8 mouse cellular contexts compared by ENCODE assay signal in the genomic region with DNA sequence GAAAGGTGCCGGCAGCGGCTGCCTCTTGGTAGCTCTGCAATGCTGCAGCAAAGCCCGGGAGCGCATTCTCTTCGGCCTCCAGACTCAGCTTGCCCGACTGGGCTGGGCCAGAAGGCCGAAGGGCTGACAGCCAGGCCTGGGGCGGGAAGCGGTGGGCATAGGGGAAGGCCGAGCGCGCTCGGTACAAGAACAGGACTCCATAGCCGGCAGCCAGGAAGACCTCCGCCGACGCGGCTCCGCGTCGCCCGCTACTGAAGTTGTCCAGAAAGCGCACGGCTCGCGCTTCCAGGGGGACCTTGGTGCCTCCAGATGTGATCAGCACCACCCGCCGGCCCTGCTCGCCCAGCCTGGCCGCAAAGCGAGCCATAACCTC. TPM values are rescaled to one million over a fixed set of nuclear protein-coding genes. Genes with fewer than 3 reads are reported as not detected.
DNase-seq lines count a peak whose midpoint lies in the region; ATAC-seq and TF ChIP-seq lines count a peak whose summit lies in the region.

No protein-coding gene starts in this region.

- peaks cover 8 to 31% of the 10 kb centered on the region in 2 experiments for H3K4me1 ChIP-seq in heart, embryonic 14.5 days (ENCODE audit: control insufficient read depth in 2 of 2, insufficient read depth in 2 of 2, low read length in 2 of 2)
- peaks cover 26% of the 10 kb centered on the region for H3K4me1 ChIP-seq in E14TG2a.4 (replicated peaks; ENCODE audit: low read depth, low read length)
- peaks cover 11% of the 10 kb centered on the region for H3K4me1 ChIP-seq in embryonic facial prominence, embryonic 14.5 days (ENCODE audit: control insufficient read depth, insufficient read depth, low read length)
- peaks cover 22% of the 10 kb centered on the region for H3K4me1 ChIP-seq in hindbrain, embryonic 15.5 days (replicated peaks)

- no peak for TF ChIP-seq CTCF in E14TG2a.4 (conservative IDR thresholded peaks at IDR 0.05; ENCODE audit: low read length)

- H3K4me3 ChIP-seq in heart, embryonic 14.5 days (ENCODE audit: control insufficient read depth in 1 of 2, insufficient read depth in 1 of 2, low read depth in 1 of 2, low read length in 2 of 2) = peak overlapping the region; percentile 57 to 85
- peak overlapping the region; percentile 97 for H3K4me3 ChIP-seq in E14TG2a.4 (replicated peaks; ENCODE audit: low read length)
- H3K4me3 ChIP-seq in embryonic facial prominence, embryonic 14.5 days (ENCODE audit: low read depth, low read length) = peak overlapping the region; percentile 63
- H3K4me3 ChIP-seq in hindbrain, embryonic 15.5 days = peak overlapping the region; percentile 71

- H3K27me3 ChIP-seq in heart, embryonic 14.5 days (ENCODE audit: control insufficient read depth, insufficient read depth, low read length) = no peaks in the 10 kb centered on the region
- H3K27me3 ChIP-seq in E14TG2a.4 (ENCODE audit: insufficient read depth, low read length) = no peaks in the 10 kb centered on the region
- no peaks in the 10 kb centered on the region for H3K27me3 ChIP-seq in embryonic facial prominence, embryonic 14.5 days (replicated peaks; ENCODE audit: control insufficient read depth, insufficient read depth, low read length)
- H3K27me3 ChIP-seq in hindbrain, embryonic 15.5 days = no peaks in the 10 kb centered on the region

- no peak for ATAC-seq in heart, embryonic 14.5 days (ENCODE audit: insufficient number of reproducible peaks, insufficient read depth, low FRiP score, low read depth)
- ATAC-seq in embryonic facial prominence, embryonic 14.5 days (ENCODE audit: low read depth) = peak; percentile 53
- peak; percentile 73; the same call in 1 of the 2 replicates for ATAC-seq in hindbrain, embryonic 15.5 days (ENCODE audit: low FRiP score, low read depth)
- ATAC-seq in megakaryocyte-erythroid progenitor cell, adult 5-6 weeks (replicated peaks; ENCODE audit: low FRiP score, low TSS enrichment, poor library complexity, severe bottlenecking) = peak; percentile 23; the same call in 1 of the 2 replicates

- peak overlapping the region; percentile 85 for H3K9ac ChIP-seq in heart, embryonic 14.5 days (ENCODE audit: low read length)
- H3K9ac ChIP-seq in embryonic facial prominence, embryonic 14.5 days (ENCODE audit: low read depth, low read length) = peak overlapping the region; percentile 75
- peak overlapping the region; percentile 73 for H3K9ac ChIP-seq in hindbrain, embryonic 15.5 days

- H3K9me3 ChIP-seq in heart, embryonic 14.5 days (ENCODE audit: control insufficient read depth, low read length) = no peaks in the 10 kb centered on the region
- no peaks in the 10 kb centered on the region for H3K9me3 ChIP-seq in E14TG2a.4 (ENCODE audit: low read length)
- H3K9me3 ChIP-seq in embryonic facial prominence, embryonic 14.5 days (ENCODE audit: control insufficient read depth, low read length) = no peaks in the 10 kb centered on the region
- no peaks in the 10 kb centered on the region for H3K9me3 ChIP-seq in hindbrain, embryonic 15.5 days

- under 1% methylated on average over 31 of the region's 31 CpGs for WGBS in heart, embryonic 14.5 days
- 0% methylated on average over 19 of the region's 31 CpGs for WGBS in embryonic facial prominence, embryonic 14.5 days
- under 1% methylated on average over 31 of the region's 31 CpGs for WGBS in hindbrain, embryonic 15.5 days

- H3K4me2 ChIP-seq in heart, embryonic 14.5 days (ENCODE audit: low read length) = peak overlapping the region; percentile 90
- H3K4me2 ChIP-seq in embryonic facial prominence, embryonic 14.5 days (ENCODE audit: low read depth, low read length) = peak overlapping the region; percentile 79
- H3K4me2 ChIP-seq in hindbrain, embryonic 15.5 days = peak overlapping the region; percentile 87

- intact Hi-C loops in heart, postnatal 25 days (cut with DNase I) = loop anchor here (2.0 to 5.0 kb wide), 4 partner anchors 100 to 175 kb away; a partner anchor contains a TSS

- H3K36me3 ChIP-seq in heart, embryonic 14.5 days (ENCODE audit: control insufficient read depth, insufficient read depth, low read length) = no peaks in the 10 kb centered on the region
- H3K36me3 ChIP-seq in E14TG2a.4 (ENCODE audit: insufficient read depth, low read length) = peaks cover 36% of the 10 kb centered on the region
- no peaks in the 10 kb centered on the region for H3K36me3 ChIP-seq in embryonic facial prominence, embryonic 14.5 days (ENCODE audit: control insufficient read depth, insufficient read depth, low read length)
- H3K36me3 ChIP-seq in hindbrain, embryonic 15.5 days = no peaks in the 10 kb centered on the region

- DNase-seq in heart, postnatal 25 days (ENCODE audit: low spot score) = no peak
- DNase-seq in embryonic facial prominence, embryonic 14.5 days (ENCODE audit: low spot score) = peak; percentile 9
- DNase-seq in left cerebral cortex, adult 9 months (ENCODE audit: low spot score in 2 of 2) = no peak
- DNase-seq in frontal cortex, postnatal 25 days (ENCODE audit: low spot score in 2 of 2) = no peak

- H3K27ac ChIP-seq in heart, embryonic 14.5 days (replicated peaks in 1 of 2; ENCODE audit: control insufficient read depth in 1 of 2, insufficient read depth in 1 of 2, low read depth in 2 of 2, low read length in 2 of 2) = peak overlapping the region; percentile 85 to 94
- H3K27ac ChIP-seq in embryonic facial prominence, embryonic 14.5 days (replicated peaks; ENCODE audit: low read depth, low read length) = peak overlapping the region; percentile 87
- peak overlapping the region; percentile 94 for H3K27ac ChIP-seq in hindbrain, embryonic 15.5 days (replicated peaks)

RNA-seq across cellular contexts. Expression of a gene that starts 0.3 kb away (rescaled TPM):
- polyA plus RNA-seq in heart, embryonic 14.5 days (2014; fragmentation: Nextera tagmentation; extraction: Ambion mirVana) = 31.5 and 35.7 TPM in 2 replicates
- total RNA-seq in heart, postnatal 25 days (2021) = 1 to 10 TPM; 8.9 TPM
- 22.1 and 30.3 TPM in 2 replicates for polyA plus RNA-seq in embryonic facial prominence, embryonic 14.5 days (2014; fragmentation: Nextera tagmentation; extraction: Ambion mirVana)
- polyA plus RNA-seq in hindbrain, embryonic 15.5 days (2015; fragmentation: Nextera tagmentation; extraction: Ambion mirVana) = 20.4 and 20.8 TPM in 2 replicates
- 6.3 and 13.0 TPM in 2 replicates for total RNA-seq in megakaryocyte-erythroid progenitor cell, adult 5-6 weeks (2014; fragmentation: Nextera tagmentation)
- 3.8 and 4.8 TPM in 2 replicates for total RNA-seq in megakaryocyte-erythroid progenitor cell, adult 5-6 weeks (2017)

RNA-seq across cellular contexts. Expression of a gene that starts 0.7 kb away (rescaled TPM):
- 0.31 and 0.45 TPM in 2 replicates for polyA plus RNA-seq in heart, embryonic 14.5 days (2014; fragmentation: Nextera tagmentation; extraction: Ambion mirVana)
- not detected for total RNA-seq in heart, postnatal 25 days (2021)
- polyA plus RNA-seq in embryonic facial prominence, embryonic 14.5 days (2014; fragmentation: Nextera tagmentation; extraction: Ambion mirVana) = 0.90 TPM in 1 of 2 replicates, not detected in the other
- 0.35 and 0.47 TPM in 2 replicates for polyA plus RNA-seq in hindbrain, embryonic 15.5 days (2015; fragmentation: Nextera tagmentation; extraction: Ambion mirVana)
- total RNA-seq in megakaryocyte-erythroid progenitor cell, adult 5-6 weeks (2014; fragmentation: Nextera tagmentation) = not detected in 2 replicates
- not detected in 2 replicates for total RNA-seq in megakaryocyte-erythroid progenitor cell, adult 5-6 weeks (2017)

RNA-seq across cellular contexts. Expression of a gene that starts 6.6 kb away (rescaled TPM):
- 4.0 and 4.6 TPM in 2 replicates for polyA plus RNA-seq in heart, embryonic 14.5 days (2014; fragmentation: Nextera tagmentation; extraction: Ambion mirVana)
- total RNA-seq in heart, postnatal 25 days (2021) = under 1 TPM in 1 of 2 experiments, not detected in 1; 0.34 TPM
- polyA plus RNA-seq in embryonic facial prominence, embryonic 14.5 days (2014; fragmentation: Nextera tagmentation; extraction: Ambion mirVana) = 5.5 and 5.7 TPM in 2 replicates
- 20.0 and 21.3 TPM in 2 replicates for polyA plus RNA-seq in hindbrain, embryonic 15.5 days (2015; fragmentation: Nextera tagmentation; extraction: Ambion mirVana)
- 0.27 TPM in 1 of 2 replicates, not detected in the other for total RNA-seq in megakaryocyte-erythroid progenitor cell, adult 5-6 weeks (2014; fragmentation: Nextera tagmentation)
- total RNA-seq in megakaryocyte-erythroid progenitor cell, adult 5-6 weeks (2017) = 0.50 and 2.9 TPM in 2 replicates
